Comparison of ENCODE assay signal across 8 mouse cellular contexts in genomic region chr11:69846198-69846680, GRCm38 (mm10). TPM values are rescaled to one million over a fixed set of nuclear protein-coding genes. Genes with fewer than 3 reads are reported as not detected.
DNase-seq lines count a peak whose midpoint lies in the region; ATAC-seq lines count a peak whose summit lies in the region.

Plscr3 (plus strand) TSS chr11:69846376.

- no peaks in the 10 kb centered on the region for H3K27me3 ChIP-seq in intestine, embryonic 14.5 days (replicated peaks; ENCODE audit: control insufficient read depth, insufficient read depth, low read length)

- H3K9ac ChIP-seq in intestine, embryonic 14.5 days (ENCODE audit: low read length), result peak within 1 kb of the TSS; percentile 87

- H3K27ac ChIP-seq in intestine, embryonic 14.5 days (ENCODE audit: low read depth), result peak within 1 kb of the TSS; percentile 96

- intact Hi-C loops in left cerebral cortex, postnatal 14 days (cut with DNase I), result loop anchor here (5.0 kb wide), 1 partner anchor 56 kb away; the partner anchor contains the start of genes 2810408A11Rik and Neurl4

- peaks cover 32% of the 10 kb centered on the region for H3K36me3 ChIP-seq in intestine, embryonic 14.5 days (ENCODE audit: control insufficient read depth, insufficient read depth, low read length)

- peak within 1 kb of the TSS; percentile 77 for H3K4me3 ChIP-seq in intestine, embryonic 14.5 days (ENCODE audit: low read depth, low read length)

- ATAC-seq in intestine, embryonic 14.5 days (replicated peaks; ENCODE audit: low FRiP score, low TSS enrichment, low read depth), result peak; percentile 91

- H3K4me2 ChIP-seq in intestine, embryonic 14.5 days (ENCODE audit: low read length), result peak within 1 kb of the TSS; percentile 91

- no peaks in the 10 kb centered on the region for H3K9me3 ChIP-seq in intestine, embryonic 14.5 days (ENCODE audit: control insufficient read depth, low read length)

- H3K4me1 ChIP-seq in intestine, embryonic 14.5 days (replicated peaks; ENCODE audit: control insufficient read depth, insufficient read depth, low read length), result peaks cover 20% of the 10 kb centered on the region

- 1% methylated on average over 37 of the region's 38 CpGs for WGBS in intestine, embryonic 14.5 days

- DNase-seq in adrenal gland, adult (ENCODE audit: inconsistent age in 2 of 2, low spot score in 1 of 2), result peak; percentile 94 to 98
- peak; percentile 97 for DNase-seq in embryo, embryonic 10.5 days (ENCODE audit: low spot score)
- peak; percentile 89 for DNase-seq in gastrocnemius, postnatal 25 days
- DNase-seq in intestine, embryonic 14.5 days (ENCODE audit: low spot score), result peak; percentile 97
- peak; percentile 81 to 83 for DNase-seq in left cerebral cortex, postnatal 14 days (ENCODE audit: low spot score in 2 of 2)
- peak; percentile 95 for DNase-seq in mesoderm, embryonic 11.5 days (ENCODE audit: low read depth, low spot score)
- DNase-seq in right cerebral cortex, postnatal 36 days (ENCODE audit: low spot score in 2 of 2), result peak; percentile 78 to 80
- peak; percentile 97 for DNase-seq in yolk sac, embryonic 10.5 days (ENCODE audit: low spot score)

RNA-seq across cellular contexts. Expression of gene Plscr3, which starts in this region (rescaled TPM):
- 10 to 100 TPM; 10.8 to 13.7 TPM for total RNA-seq in gastrocnemius, postnatal 25 days (2021)
- 92.1 and 94.4 TPM in 2 replicates for polyA plus RNA-seq in intestine, embryonic 14.5 days (2014; fragmentation: Nextera tagmentation; extraction: Ambion mirVana)
- total RNA-seq in left cerebral cortex, postnatal 14 days (2021), result 10 to 100 TPM; 19.5 to 22.3 TPM

Comparison
In these comparisons a context has a peak if more than half of its experiments do, and no peak if none do; other contexts are left out.
1. Peak in every context shown above with its lines: DNase-seq, ATAC-seq, H3K4me3 ChIP-seq and H3K27ac ChIP-seq.